Mouse (Mus musculus): ENCODE results near the gene Mib2. TPM values are rescaled to one million over a fixed set of nuclear protein-coding genes. Genes with fewer than 3 reads are reported as not detected.
A peak's percentile ranks its signal among the peaks of the same experiment; 100 is the strongest.
"Not testable (repeated sequence)": the region's sequence is repeated elsewhere in the genome, so short reads cannot be mapped to it uniquely, and the experiment has no call there.

Gene Mib2
- total RNA-seq (2021), result 10 to 100 TPM; 24.1 to 24.7 TPM
- long read RNA-seq, experiment 1, transcript Mib2-201 (19 exons, 3,642 nt), result major isoform, 5 of 23 reads
- long read RNA-seq, experiment 1, partial matches to known transcripts, result 7 of 23 reads
- long read RNA-seq, experiment 1, other reads (novel, unspliced or antisense), result 11 of 23 reads
- long read RNA-seq, experiment 2, partial matches to known transcripts, result 8 of 15 reads
- long read RNA-seq, experiment 2, other reads (novel, unspliced or antisense), result 5 of 15 reads

GRCm38 (mm10) chr4:155668689-155669597 is at the start of gene Mib2:
Mib2 (minus strand) TSS chr4:155669198.
- peak; percentile 97 to 98 for DNase-seq

- peak; percentile 28 to 36 for DNase-seq
These were observed 41.7 kb upstream of the Mib2 start for GRCm38 (mm10) chr4:155710521-155711252.

- DNase-seq, result no peak
These were observed 40.0 kb upstream of the Mib2 start for GRCm38 (mm10) chr4:155708988-155709387.

GRCm38 (mm10) chr4:155708582-155708981 is 39.6 kb upstream of the Mib2 start:
- DNase-seq, result peak in 1 of 2 experiments; percentile 15

- DNase-seq, result no peak
These were observed 36.6 kb upstream of the Mib2 start for GRCm38 (mm10) chr4:155705592-155705929.

- DNase-seq, result peak; percentile 95 to 97
These were observed 36.0 kb upstream of the Mib2 start, which contains the start of gene Ssu72 for GRCm38 (mm10) chr4:155704721-155705591. Ssu72 (plus strand) TSS chr4:155704800.

GRCm38 (mm10) chr4:155703425-155703929 is 34.5 kb upstream of the Mib2 start:
- DNase-seq, result no peak

- DNase-seq, result no peak
These were observed 31.4 kb upstream of the Mib2 start for GRCm38 (mm10) chr4:155700425-155700824.

GRCm38 (mm10) chr4:155696261-155697255 is 27.6 kb upstream of the Mib2 start:
- no peak for DNase-seq

- DNase-seq, result no peak
These were observed 26.6 kb upstream of the Mib2 start for GRCm38 (mm10) chr4:155695531-155696062.

GRCm38 (mm10) chr4:155694482-155695401 is 25.7 kb upstream of the Mib2 start:
- peak; percentile 60 to 63 for DNase-seq

GRCm38 (mm10) chr4:155694111-155694481 is 25.1 kb upstream of the Mib2 start, which contains the start of gene Fndc10:
Fndc10 (plus strand) TSS chr4:155694342.
- peak; percentile 70 to 79 for DNase-seq

GRCm38 (mm10) chr4:155692421-155692820 is 23.4 kb upstream of the Mib2 start:
- no peak for DNase-seq

GRCm38 (mm10) chr4:155690571-155691375 is 21.8 kb upstream of the Mib2 start:
- no peak for DNase-seq

- DNase-seq, result not testable (repeated sequence)
These were observed 18.8 kb upstream of the Mib2 start for GRCm38 (mm10) chr4:155687764-155688163.

GRCm38 (mm10) chr4:155683670-155684277 is 14.8 kb upstream of the Mib2 start:
- not testable (repeated sequence) for DNase-seq

- DNase-seq, result peak in 1 of 2 experiments; percentile 36
These were observed 7.0 kb upstream of the Mib2 start for GRCm38 (mm10) chr4:155675991-155676390.
